Mouse (Mus musculus) liver, adult 2 months (tissue): ENCODE data around the gene Acsl1.

Source experiments
- CTCF ChIP-seq: fragments of 200-500 bp; IDR thresholded peaks from 2 replicates; pipeline ENCODE4 v1.5.1; 2011; ENCODE audit warnings: low read depth, low read length, control low read depth
- POLR2A ChIP-seq: fragments of 200-500 bp; IDR thresholded peaks from 2 replicates; pipeline ENCODE4 v1.6.1; 2011; ENCODE audit warnings: low read length, control low read depth; ENCODE audit not compliant: insufficient read depth; ENCODE audit errors: extremely low read depth

DNA sequence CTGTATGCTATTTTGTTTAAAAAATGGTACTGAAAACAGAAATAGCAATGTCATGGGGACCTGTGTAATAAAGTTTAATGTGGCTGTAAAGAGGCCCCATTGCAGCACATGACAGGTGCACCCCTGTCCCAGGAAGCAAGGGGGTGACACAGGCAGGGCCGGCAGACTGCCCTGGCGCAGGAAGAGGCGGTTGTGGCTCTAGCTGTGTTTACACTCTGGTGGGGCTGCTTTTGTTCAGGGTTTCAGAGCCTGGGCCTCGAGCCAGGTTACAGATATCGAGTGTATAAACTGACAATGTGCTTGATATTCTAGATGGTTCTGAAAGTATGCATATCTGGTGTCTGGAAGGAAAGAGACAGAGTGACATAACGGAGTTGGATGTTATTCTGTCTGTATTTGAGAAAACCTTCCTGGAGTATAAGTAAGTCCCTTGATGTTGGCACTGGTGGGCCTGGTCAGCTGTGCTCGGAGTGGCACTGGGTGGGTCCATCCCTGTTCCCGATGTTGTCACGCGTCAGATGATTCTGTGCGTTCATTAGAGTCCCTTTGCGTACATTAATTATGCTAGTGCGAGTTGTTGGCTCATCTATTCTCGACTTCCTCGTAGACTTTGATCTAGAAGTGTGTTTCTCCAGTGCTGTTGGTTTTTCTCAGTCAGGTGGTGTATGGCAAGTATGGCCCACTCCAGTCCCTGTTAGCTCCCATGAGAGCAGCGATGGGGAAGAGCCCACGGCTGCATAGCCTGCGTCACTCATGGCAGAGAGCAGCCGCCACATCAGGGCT lies 99.0 kb downstream of the Acsl1 start:
- TF ChIP-seq CTCF (no peak), POLR2A (no peak)
